Mouse (Mus musculus) stomach, embryonic 14.5 days (tissue): ENCODE data around the gene Zzz3. TPM values are rescaled to one million over a fixed set of nuclear protein-coding genes. Genes with fewer than 3 reads are reported as not detected.

Experiments
- ATAC-seq: fragments of 200-750 bp; cut with Nextera tagmentation; 2 replicates; pipeline ENCODE4 v1.8.0; 2017; ENCODE audit warnings: low read depth, moderate TSS enrichment; ENCODE audit not compliant: insufficient number of reproducible peaks, insufficient read depth, low FRiP score
- H3K27ac ChIP-seq: fragments of 300-500 bp; sonication (generic); 2 replicates; pipeline ENCODE4 v1.5.1; 2014; ENCODE audit warnings: mild to moderate bottlenecking, low read length, moderate library complexity, mixed read lengths
- H3K27me3 ChIP-seq: fragments of 300-500 bp; sonication (generic); 2 replicates; pipeline ENCODE4 v1.6.1; 2014; ENCODE audit warnings: low read length, control low read depth, mixed read lengths; ENCODE audit not compliant: control insufficient read depth, insufficient read depth
- H3K36me3 ChIP-seq: fragments of 300-500 bp; sonication (generic); 2 replicates; pipeline ENCODE4 v1.6.1; 2014; ENCODE audit warnings: mild to moderate bottlenecking, control low read depth, low read length, moderate library complexity, mixed read lengths; ENCODE audit not compliant: control insufficient read depth, insufficient read depth
- H3K4me1 ChIP-seq: fragments of 300-500 bp; sonication (generic); 2 replicates; pipeline ENCODE4 v1.6.1; 2014; ENCODE audit warnings: low read length, control low read depth, mixed read lengths; ENCODE audit not compliant: control insufficient read depth, insufficient read depth
- H3K4me2 ChIP-seq: fragments of 300-500 bp; sonication (generic); replicated peaks from 2 replicates; pipeline ENCODE4 v1.6.1; 2014; ENCODE audit warnings: low read depth, low read length, control low read depth
- H3K4me3 ChIP-seq: fragments of 300-500 bp; sonication (generic); 2 replicates; pipeline ENCODE4 v1.5.1; 2014; ENCODE audit warnings: low read depth, low read length, control low read depth
- H3K9ac ChIP-seq: fragments of 300-500 bp; sonication (generic); replicated peaks from 2 replicates; pipeline ENCODE4 v1.6.1; 2014; ENCODE audit warnings: low read depth, mild to moderate bottlenecking, control low read depth, low read length, moderate library complexity, mixed read lengths
- H3K9me3 ChIP-seq: fragments of 300-500 bp; sonication (generic); 2 replicates; pipeline ENCODE4 v1.6.1; 2016; ENCODE audit warnings: low read depth, low read length, control low read depth; ENCODE audit not compliant: control insufficient read depth
- WGBS: fragments of 180-500 bp; shearing (Covaris S2); extraction: QIAGEN DNeasy Blood & Tissue Kit; methylation state at CpG from one replicate; pipeline ENCODE4 v1.1.7; 2014; 5-methylcytosine and 5-hydroxymethylcytosine counted together
- polyA plus RNA-seq: library from polyadenylated mRNA; unstranded; fragments of >200 nt; fragmentation: Nextera tagmentation; extraction: Ambion mirVana; gene quantifications from 2 replicates; pipeline ENCODE4 v1.2.1, GENCODE M21; 2014

Gene Zzz3
- polyA plus RNA-seq, 1 experiment from 2014 or later = 63.3 TPM

DNA sequence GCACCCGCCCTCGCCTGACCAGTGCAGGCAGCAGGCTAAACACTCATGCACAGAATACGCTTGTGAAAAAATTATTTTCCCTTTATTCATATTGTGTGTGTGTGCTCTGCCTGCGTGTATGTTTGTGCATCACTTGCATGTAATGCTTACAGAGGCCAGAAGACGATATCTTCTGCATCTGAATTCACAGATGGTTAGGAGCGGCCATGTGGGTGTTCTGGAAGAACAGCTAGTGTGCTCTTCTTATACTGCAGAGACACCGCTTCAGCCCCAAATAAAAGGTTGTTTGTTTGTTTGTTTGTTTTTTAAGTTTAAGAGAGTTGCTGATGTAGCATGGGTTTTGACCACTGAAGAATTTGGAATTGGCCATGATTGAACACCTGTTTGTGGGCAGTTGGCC is 10.1 kb downstream of the Zzz3 start:
- ATAC-seq = no peak
- Histone ChIP-seq H3K36me3 (no peaks in the 10 kb centered on the region), H3K4me2 (no peak overlapping the region), H3K27me3 (no peaks in the 10 kb centered on the region), H3K4me3 (no peak overlapping the region), H3K9ac (no peak overlapping the region), H3K9me3 (no peaks in the 10 kb centered on the region), H3K27ac (no peak overlapping the region), H3K4me1 (peaks cover 5% of the 10 kb centered on the region; the same call in 1 of the 2 replicates)
- 89% methylated on average over 7 of the region's 7 CpGs for WGBS

DNA sequence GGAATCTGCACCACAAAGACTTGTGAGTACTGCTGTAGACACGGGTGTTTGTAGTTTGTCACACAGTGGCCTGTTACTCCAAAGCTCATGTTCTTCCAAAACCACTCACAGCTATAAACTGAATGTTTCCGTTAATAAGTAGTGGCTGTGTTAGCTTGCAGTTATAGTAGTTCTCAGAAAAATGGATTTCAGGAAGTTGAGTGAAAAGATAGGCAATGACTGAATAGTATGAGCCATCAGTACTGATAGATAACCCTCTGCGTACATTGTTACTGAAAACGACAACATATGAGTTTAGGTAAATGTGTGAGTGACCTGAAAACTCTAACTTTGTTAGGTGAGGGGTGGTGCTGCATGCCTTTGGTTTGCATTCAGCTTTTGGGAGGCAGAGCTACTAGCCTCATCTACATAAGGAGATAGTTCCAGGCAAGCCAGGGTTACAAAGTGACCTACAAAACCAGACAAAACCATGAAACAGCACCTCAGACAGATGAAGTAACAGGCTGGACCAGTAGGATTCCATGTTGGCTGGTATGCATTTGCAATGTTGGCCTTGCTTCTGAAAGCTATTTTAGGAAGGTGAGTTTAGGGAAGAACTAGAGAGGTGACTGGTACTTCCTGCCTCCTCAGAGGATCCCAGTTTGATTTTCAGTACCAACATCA is 10.8 kb downstream of the Zzz3 start:
- WGBS = 71% methylated on average over 4 of the region's 4 CpGs
- H3K9ac ChIP-seq = no peak overlapping the region
- no peaks in the 10 kb centered on the region for H3K9me3 ChIP-seq
- no peaks in the 10 kb centered on the region for H3K36me3 ChIP-seq
- no peak overlapping the region for H3K27ac ChIP-seq
- no peaks in the 10 kb centered on the region for H3K27me3 ChIP-seq
- peaks cover 8% of the 10 kb centered on the region; the same call in 1 of the 2 replicates for H3K4me1 ChIP-seq
- ATAC-seq = no peak
- no peak overlapping the region for H3K4me3 ChIP-seq
- H3K4me2 ChIP-seq = no peak overlapping the region

- no peaks in the 10 kb centered on the region for H3K36me3 ChIP-seq
- WGBS = 67% methylated on average over 7 of the region's 7 CpGs
- no peak overlapping the region for H3K4me3 ChIP-seq
- ATAC-seq = no peak
- H3K4me2 ChIP-seq = no peak overlapping the region
- no peak overlapping the region for H3K27ac ChIP-seq
- H3K9me3 ChIP-seq = no peaks in the 10 kb centered on the region
- H3K4me1 ChIP-seq = peaks cover 5% of the 10 kb centered on the region; the same call in 1 of the 2 replicates
- no peaks in the 10 kb centered on the region for H3K27me3 ChIP-seq
- H3K9ac ChIP-seq = no peak overlapping the region
Measured at GRCm38 (mm10) chr3:152410980-152411551, 15.8 kb downstream of the Zzz3 start.

GRCm38 (mm10) chr3:152412362-152412761 is 17.1 kb downstream of the Zzz3 start:
- H3K27me3 ChIP-seq = no peaks in the 10 kb centered on the region
- H3K4me1 ChIP-seq = peaks cover 5% of the 10 kb centered on the region; the same call in 1 of the 2 replicates
- 83% methylated on average over 4 of the region's 4 CpGs for WGBS
- H3K27ac ChIP-seq = no peak overlapping the region
- no peaks in the 10 kb centered on the region for H3K36me3 ChIP-seq
- H3K9me3 ChIP-seq = no peaks in the 10 kb centered on the region
- no peak overlapping the region for H3K4me3 ChIP-seq
- H3K9ac ChIP-seq = no peak overlapping the region
- ATAC-seq = no peak
- no peak overlapping the region for H3K4me2 ChIP-seq

GRCm38 (mm10) chr3:152428925-152429324 is 33.7 kb downstream of the Zzz3 start:
- H3K9ac ChIP-seq = no peak overlapping the region
- H3K4me3 ChIP-seq = no peak overlapping the region
- no peak overlapping the region for H3K4me2 ChIP-seq
- no peaks in the 10 kb centered on the region for H3K27me3 ChIP-seq
- no peaks in the 10 kb centered on the region for H3K9me3 ChIP-seq
- H3K4me1 ChIP-seq = no peaks in the 10 kb centered on the region
- peaks cover 23% of the 10 kb centered on the region for H3K36me3 ChIP-seq
- no peak overlapping the region for H3K27ac ChIP-seq
- no peak for ATAC-seq
- 91% methylated on average over 8 of the region's 8 CpGs for WGBS

DNA sequence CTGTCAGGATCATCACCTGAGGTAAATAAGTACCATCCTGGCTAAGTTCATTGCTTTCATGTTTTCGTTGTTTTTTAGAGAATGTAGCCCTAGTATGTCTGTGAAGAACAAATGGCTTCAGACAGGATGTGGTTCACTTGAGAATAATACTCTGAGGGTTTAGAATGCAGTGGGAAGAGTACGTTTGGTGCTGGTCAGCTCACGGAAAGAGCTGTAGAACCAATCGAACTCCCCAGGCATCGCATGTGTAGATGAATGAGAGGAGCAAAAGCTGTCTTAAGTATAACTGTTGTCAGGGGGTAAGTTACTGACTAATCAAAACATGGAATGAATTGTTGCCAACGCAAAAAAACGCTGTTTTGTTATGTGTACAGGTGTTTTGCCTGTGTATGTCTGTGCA is 37.4 kb downstream of the Zzz3 start:
- no peak overlapping the region for H3K9ac ChIP-seq
- H3K4me2 ChIP-seq = no peak overlapping the region
- no peak overlapping the region for H3K27ac ChIP-seq
- no peak overlapping the region for H3K4me3 ChIP-seq
- no peaks in the 10 kb centered on the region for H3K27me3 ChIP-seq
- ATAC-seq = no peak
- no peaks in the 10 kb centered on the region for H3K4me1 ChIP-seq
- H3K36me3 ChIP-seq = peaks cover 16% of the 10 kb centered on the region; the same call in 1 of the 2 replicates
- H3K9me3 ChIP-seq = no peaks in the 10 kb centered on the region
- 95% methylated on average over 7 of the region's 7 CpGs for WGBS

- no peaks in the 10 kb centered on the region for H3K9me3 ChIP-seq
- ATAC-seq = no peak
- no peak overlapping the region for H3K9ac ChIP-seq
- no peaks in the 10 kb centered on the region; the same call in 1 of the 2 replicates for H3K36me3 ChIP-seq
- no peak overlapping the region for H3K27ac ChIP-seq
- H3K4me1 ChIP-seq = no peaks in the 10 kb centered on the region
- H3K4me2 ChIP-seq = no peak overlapping the region
- H3K4me3 ChIP-seq = no peak overlapping the region
- no peaks in the 10 kb centered on the region for H3K27me3 ChIP-seq
Measured at GRCm38 (mm10) chr3:152435590-152435989, 40.3 kb downstream of the Zzz3 start.

DNA sequence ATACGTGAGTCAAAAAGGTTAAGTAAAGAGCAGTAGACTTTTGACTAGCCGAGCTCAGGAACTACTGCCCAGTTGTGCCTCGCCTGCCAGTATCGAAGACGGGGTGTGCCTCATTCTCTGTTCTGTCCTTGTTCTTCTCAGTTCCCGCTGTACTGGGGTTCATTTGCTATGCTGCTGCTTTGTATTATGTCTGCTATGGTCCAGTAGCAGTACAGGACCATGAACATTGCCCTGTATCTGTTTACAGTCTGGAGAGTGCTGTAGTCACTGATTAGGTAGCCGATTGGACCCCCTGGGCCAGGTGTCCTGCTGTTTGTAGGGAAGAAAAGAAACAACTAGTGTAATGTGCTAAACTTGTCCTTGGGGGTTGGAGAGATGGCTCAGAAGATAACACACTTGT is 42.8 kb downstream of the Zzz3 start:
- Histone ChIP-seq H3K9ac (no peak overlapping the region), H3K9me3 (no peaks in the 10 kb centered on the region), H3K4me3 (no peak overlapping the region), H3K27me3 (no peaks in the 10 kb centered on the region), H3K36me3 (no peaks in the 10 kb centered on the region; the same call in 1 of the 2 replicates), H3K4me2 (no peak overlapping the region), H3K27ac (no peak overlapping the region), H3K4me1 (no peaks in the 10 kb centered on the region)
- ATAC-seq = no peak
- WGBS = 97% methylated on average over 7 of the region's 7 CpGs

DNA sequence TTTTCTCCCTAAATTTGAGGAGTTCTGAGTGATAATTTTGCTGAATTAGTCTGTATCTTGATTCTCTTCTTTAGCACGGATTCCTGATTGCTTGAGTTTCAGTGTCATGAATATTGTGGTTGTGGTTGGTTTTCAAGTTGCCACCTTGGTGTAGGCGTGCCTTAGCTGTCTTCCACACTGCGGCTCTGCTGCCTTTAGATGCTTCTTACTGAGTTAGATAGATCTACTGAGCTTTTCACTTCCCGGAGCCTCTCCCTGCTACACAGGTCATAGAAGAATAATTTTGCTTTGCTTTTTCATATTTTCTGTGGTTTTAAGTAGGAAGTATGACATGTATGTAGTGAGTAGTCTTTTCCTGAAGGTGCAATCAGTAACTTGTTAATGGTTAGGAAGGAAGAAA is 47.5 kb downstream of the Zzz3 start:
- Histone ChIP-seq H3K4me1 (no peaks in the 10 kb centered on the region), H3K9ac (no peak overlapping the region), H3K4me3 (no peak overlapping the region), H3K4me2 (no peak overlapping the region), H3K27ac (no peak overlapping the region), H3K36me3 (peaks cover 4% of the 10 kb centered on the region; the same call in 1 of the 2 replicates), H3K27me3 (no peaks in the 10 kb centered on the region), H3K9me3 (no peaks in the 10 kb centered on the region)
- ATAC-seq = no peak
- WGBS = 92% methylated on average over 4 of the region's 4 CpGs
